Mouse (Mus musculus): ENCODE data around the gene Nfya. TPM values are rescaled to one million over a fixed set of nuclear protein-coding genes. Genes with fewer than 3 reads are reported as not detected.

Nfya gene
- total RNA-seq (2021) = 10 to 100 TPM; 15.3 to 20.6 TPM

- DNase-seq = peak; percentile 99 to 100
- intact Hi-C loops (cut with DNase I) = loop anchor here (5.0 kb wide), 1 partner anchor 132 kb away; no protein-coding TSS in a partner anchor
Observed at GRCm38 (mm10) chr17:48409380-48410298, at the start of gene Nfya, which contains the start of gene Oard1. Gene Nfya (minus strand): TSS chr17:48409906. Gene Oard1 (plus strand): TSS chr17:48410014.

GRCm38 (mm10) chr17:48457971-48458653 lies 48.4 kb upstream of the Nfya start:
- intact Hi-C loops (cut with DNase I) = no loop called here
- DNase-seq = no peak

- DNase-seq = no peak
- intact Hi-C loops (cut with DNase I) = no loop called here
Observed at GRCm38 (mm10) chr17:48455955-48456354, 46.2 kb upstream of the Nfya start.

- intact Hi-C loops (cut with DNase I) = no loop called here
- no peak for DNase-seq
Observed at GRCm38 (mm10) chr17:48454688-48455087, 45.0 kb upstream of the Nfya start, which contains the start of gene Unc5cl. Gene Unc5cl (plus strand): TSS chr17:48454901.

- intact Hi-C loops (cut with DNase I) = no loop called here
- DNase-seq = no peak
Observed at GRCm38 (mm10) chr17:48454190-48454589, 44.5 kb upstream of the Nfya start.

GRCm38 (mm10) chr17:48453489-48453888 lies 43.8 kb upstream of the Nfya start:
- intact Hi-C loops (cut with DNase I) = no loop called here
- no peak for DNase-seq

GRCm38 (mm10) chr17:48451753-48452444 lies 42.2 kb upstream of the Nfya start:
- DNase-seq = no peak
- intact Hi-C loops (cut with DNase I) = no loop called here

- intact Hi-C loops (cut with DNase I) = no loop called here
Observed at GRCm38 (mm10) chr17:48451353-48451675, 41.6 kb upstream of the Nfya start, which contains the start of gene Tspo2. Gene Tspo2 (minus strand): TSS chr17:48451522.

GRCm38 (mm10) chr17:48450666-48451352 lies 41.1 kb upstream of the Nfya start:
- intact Hi-C loops (cut with DNase I) = no loop called here
- DNase-seq = no peak

More at GRCm38 (mm10) chr17:48451353-48451675, 41.6 kb upstream of the Nfya start, which contains the start of gene Tspo2:
- no peak for DNase-seq

- no peak for DNase-seq
- intact Hi-C loops (cut with DNase I) = no loop called here
Observed at GRCm38 (mm10) chr17:48447675-48448074, 38.0 kb upstream of the Nfya start.

- intact Hi-C loops (cut with DNase I) = no loop called here
Observed at GRCm38 (mm10) chr17:48443542-48444145, 33.9 kb upstream of the Nfya start.

GRCm38 (mm10) chr17:48442745-48443457 lies 33.2 kb upstream of the Nfya start:
- intact Hi-C loops (cut with DNase I) = no loop called here
- DNase-seq = no peak

More at GRCm38 (mm10) chr17:48443542-48444145, 33.9 kb upstream of the Nfya start:
- no peak for DNase-seq

GRCm38 (mm10) chr17:48437421-48437911 lies 27.8 kb upstream of the Nfya start:
- intact Hi-C loops (cut with DNase I) = loop anchor here (2.0 kb wide), 1 partner anchor 19 kb away; no protein-coding TSS in a partner anchor
- DNase-seq = no peak

GRCm38 (mm10) chr17:48436487-48436886 lies 26.8 kb upstream of the Nfya start:
- intact Hi-C loops (cut with DNase I) = loop anchor here (2.0 kb wide), 1 partner anchor 18 kb away; no protein-coding TSS in a partner anchor
- DNase-seq = no peak

- no peak for DNase-seq
- intact Hi-C loops (cut with DNase I) = no loop called here
Observed at GRCm38 (mm10) chr17:48434479-48434878, 24.8 kb upstream of the Nfya start.

- no peak for DNase-seq
- intact Hi-C loops (cut with DNase I) = no loop called here
Observed at GRCm38 (mm10) chr17:48433689-48434330, 24.1 kb upstream of the Nfya start.

GRCm38 (mm10) chr17:48433006-48433655 lies 23.4 kb upstream of the Nfya start:
- intact Hi-C loops (cut with DNase I) = no loop called here
- DNase-seq = no peak
